Mouse (Mus musculus) thymus, adult 2 months (tissue): ENCODE data around the gene Gm20662. TPM values are rescaled to one million over a fixed set of nuclear protein-coding genes. Genes with fewer than 3 reads are reported as not detected.
A peak's percentile ranks its signal among the peaks of the same experiment; 100 is the strongest.

Experiments
- DNase-seq: peaks from one replicate; pipeline ENCODE4 v3.0.0; 2021
- H3K27ac ChIP-seq: fragments of 200-500 bp; 2 replicates; pipeline ENCODE4 v1.5.1; 2012; ENCODE audit warnings: low read length, control low read depth; ENCODE audit not compliant: control insufficient read depth, insufficient read depth
- H3K27me3 ChIP-seq: fragments of 200-500 bp; 2 replicates; pipeline ENCODE4 v1.6.1; 2012; ENCODE audit warnings: mild to moderate bottlenecking, low read length, moderate library complexity, mixed read lengths; ENCODE audit not compliant: control insufficient read depth, insufficient read depth
- H3K36me3 ChIP-seq: fragments of 200-500 bp; 2 replicates; pipeline ENCODE4 v1.6.1; 2012; ENCODE audit warnings: mild to moderate bottlenecking, low read length, moderate library complexity; ENCODE audit not compliant: control insufficient read depth, insufficient read depth
- H3K4me1 ChIP-seq: fragments of 200-500 bp; replicated peaks from 2 replicates; pipeline ENCODE4 v1.6.1; 2012; ENCODE audit warnings: low read length; ENCODE audit not compliant: control insufficient read depth, insufficient read depth
- H3K4me3 ChIP-seq: fragments of 200-500 bp; 2 replicates; pipeline ENCODE4 v1.5.1; 2012; ENCODE audit warnings: mild to moderate bottlenecking, low read length, control low read depth, moderate library complexity; ENCODE audit not compliant: control insufficient read depth, insufficient read depth
- CTCF ChIP-seq: fragments of 200-500 bp; IDR thresholded peaks from 2 replicates; pipeline ENCODE4 v1.5.1; 2012; ENCODE audit warnings: mild to moderate bottlenecking, control low read depth, low read length, moderate library complexity, borderline replicate concordance; ENCODE audit not compliant: control insufficient read depth, poor library complexity, insufficient read depth; ENCODE audit errors: extremely low read depth
- POLR2A ChIP-seq: fragments of 200-500 bp; IDR thresholded peaks from 2 replicates; pipeline ENCODE4 v1.6.1; 2012; ENCODE audit warnings: mild to moderate bottlenecking, low read length, control low read depth, moderate library complexity; ENCODE audit not compliant: control insufficient read depth, poor library complexity, insufficient read depth; ENCODE audit errors: extremely low read depth
- WGBS: fragments of 180-500 bp; shearing (Covaris S2); methylation state at CpG from one replicate; pipeline ENCODE4 v1.1.7; 2018; 5-methylcytosine and 5-hydroxymethylcytosine counted together
- polyA plus RNA-seq: library from polyadenylated mRNA; depleted of rRNA; stranded (reverse); fragments of >200 nt; gene quantifications from 2 replicates; pipeline ENCODE4 v1.2.3, GENCODE M21; 2012

Gm20662 gene
- polyA plus RNA-seq, 1 experiment: 3.2 TPM

- Histone ChIP-seq H3K4me3 (no peak overlapping the region), H3K4me1 (peaks cover 14% of the 10 kb centered on the region), H3K36me3 (peaks cover 34% of the 10 kb centered on the region), H3K27ac (no peak overlapping the region), H3K27me3 (no peaks in the 10 kb centered on the region)
- no peak for DNase-seq
- WGBS: 91% methylated on average over 4 of the region's 4 CpGs
- TF ChIP-seq POLR2A: no peak
- no peak for TF ChIP-seq CTCF
These were observed 50.4 kb downstream of the Gm20662 start for GRCm38 (mm10) chr9:108046582-108046981.

GRCm38 (mm10) chr9:108047601-108048565 is 51.7 kb downstream of the Gm20662 start:
- no peaks in the 10 kb centered on the region for H3K27me3 ChIP-seq
- no peak for DNase-seq
- no peak overlapping the region for H3K27ac ChIP-seq
- H3K36me3 ChIP-seq: peaks cover 23% of the 10 kb centered on the region
- 75% methylated on average over 17 of the region's 17 CpGs for WGBS
- no peak for TF ChIP-seq CTCF
- TF ChIP-seq POLR2A: no peak
- no peak overlapping the region for H3K4me3 ChIP-seq
- H3K4me1 ChIP-seq: peaks cover 14% of the 10 kb centered on the region

GRCm38 (mm10) chr9:108048566-108048955 is 52.4 kb downstream of the Gm20662 start:
- DNase-seq: no peak
- no peak for TF ChIP-seq CTCF
- TF ChIP-seq POLR2A: no peak
- Histone ChIP-seq H3K4me3 (peak overlapping the region; percentile 29), H3K27ac (no peak overlapping the region), H3K4me1 (peaks cover 18% of the 10 kb centered on the region), H3K27me3 (no peaks in the 10 kb centered on the region), H3K36me3 (peaks cover 21% of the 10 kb centered on the region)
- 3% methylated on average over 19 of the region's 19 CpGs for WGBS

GRCm38 (mm10) chr9:108049016-108049455 is 52.9 kb downstream of the Gm20662 start, which contains the start of gene Gmppb:
Gene Gmppb, plus strand, starts transcription at chr9:108049242.
- Histone ChIP-seq H3K36me3 (peaks cover 21% of the 10 kb centered on the region), H3K4me1 (peaks cover 18% of the 10 kb centered on the region), H3K27ac (no peak within 1 kb of the TSS), H3K4me3 (peak within 1 kb of the TSS; percentile 58), H3K27me3 (no peaks in the 10 kb centered on the region)
- WGBS: 0% methylated on average over 37 of the region's 39 CpGs
- DNase-seq: peak; percentile 91
- TF ChIP-seq CTCF: no peak; the same call in 1 of the 2 replicates
- peak; percentile 61 for TF ChIP-seq POLR2A

- no peak for TF ChIP-seq POLR2A
- H3K36me3 ChIP-seq: peaks cover 18% of the 10 kb centered on the region
- DNase-seq: peak; percentile 13
- peaks cover 18% of the 10 kb centered on the region for H3K4me1 ChIP-seq
- H3K4me3 ChIP-seq: peak overlapping the region; percentile 58
- no peaks in the 10 kb centered on the region for H3K27me3 ChIP-seq
- H3K27ac ChIP-seq: no peak overlapping the region
- 46% methylated on average over 15 of the region's 15 CpGs for WGBS
These were observed 53.6 kb downstream of the Gm20662 start for GRCm38 (mm10) chr9:108049561-108050251.

- DNase-seq: no peak
- Histone ChIP-seq H3K4me3 (no peak overlapping the region), H3K27me3 (no peaks in the 10 kb centered on the region), H3K4me1 (peaks cover 18% of the 10 kb centered on the region), H3K36me3 (peaks cover 9% of the 10 kb centered on the region), H3K27ac (no peak overlapping the region)
- TF ChIP-seq CTCF (no peak), POLR2A (no peak)
- WGBS: 97% methylated on average over 15 of the region's 15 CpGs
These were observed 55.2 kb downstream of the Gm20662 start for GRCm38 (mm10) chr9:108051184-108051930.
